Mouse (Mus musculus) G1E (cell line): ENCODE measurements around the gene Fam89b.

Source experiments
- CTCF ChIP-seq: IDR thresholded peaks from 2 replicates; pipeline ENCODE4 v1.5.1; 2012; ENCODE audit warnings: low read depth, low read length, inconsistent platforms, mixed read lengths
- GATA2 ChIP-seq: IDR thresholded peaks from 2 replicates; pipeline ENCODE4 v1.6.1; 2012; ENCODE audit warnings: low read depth, low read length, inconsistent platforms, borderline replicate concordance
- POLR2AphosphoS5 ChIP-seq: IDR thresholded peaks from 2 replicates; pipeline ENCODE4 v1.6.1; 2012; ENCODE audit warnings: low read depth, low read length, inconsistent platforms; ENCODE audit not compliant: insufficient replicate concordance
- TAL1 ChIP-seq: conservative IDR thresholded peaks from 2 replicates; pipeline ENCODE4 v1.6.1; 2012; ENCODE audit warnings: low read depth, low read length, inconsistent platforms, mixed read lengths

GRCm38 (mm10) chr19:5730314-5731186, 1.1 kb upstream of the Fam89b start:
- TF ChIP-seq TAL1 = no peak
- TF ChIP-seq CTCF = no peak
- TF ChIP-seq GATA2 = no peak
- no peak for TF ChIP-seq POLR2AphosphoS5
